Mouse (Mus musculus) megakaryocyte, embryonic 14.5 days (primary cell): ENCODE measurements around the gene Senp5. TPM values are rescaled to one million over a fixed set of nuclear protein-coding genes. Genes with fewer than 3 reads are reported as not detected.

ENCODE experiments used
- H3K27me3 ChIP-seq: replicated peaks from 2 replicates; pipeline ENCODE3; 2012; ENCODE audit warnings: inconsistent platforms
- H3K36me3 ChIP-seq: replicated peaks from 2 replicates; pipeline ENCODE3; 2012; ENCODE audit warnings: low read length, inconsistent platforms, mixed read lengths
- H3K4me1 ChIP-seq: 2 replicates; pipeline ENCODE4 v1.6.1; 2012; ENCODE audit warnings: inconsistent platforms
- H3K4me3 ChIP-seq: replicated peaks from 2 replicates; pipeline ENCODE3; 2012; ENCODE audit warnings: moderate library complexity, mild to moderate bottlenecking, inconsistent platforms
- H3K9me3 ChIP-seq: 2 replicates; pipeline ENCODE4 v1.6.1; 2012; ENCODE audit warnings: inconsistent platforms
- FLI1 ChIP-seq: IDR thresholded peaks from 2 replicates; pipeline ENCODE4 v1.6.1; 2012; ENCODE audit warnings: low read length, inconsistent platforms, mixed read lengths
- GATA1 ChIP-seq: IDR thresholded peaks from 3 replicates; pipeline ENCODE4 v1.6.1; 2012; ENCODE audit warnings: mixed read lengths, low read length, inconsistent platforms, borderline replicate concordance
- polyA plus RNA-seq: library from polyadenylated mRNA; stranded (reverse); fragments of >175 nt; gene quantifications from 2 replicates; pipeline ENCODE4 v1.2.3, GENCODE M21; 2012; ENCODE audit warnings: low replicate concordance; ENCODE audit not compliant: insufficient read depth

Senp5 gene
- polyA plus RNA-seq, 1 experiment: 1.5 TPM

GRCm38 (mm10) chr16:31944698-31945255, 58.3 kb downstream of the Senp5 start:
- Histone ChIP-seq H3K9me3 (no peaks in the 10 kb centered on the region), H3K27me3 (peaks cover 11% of the 10 kb centered on the region), H3K36me3 (peaks cover 24% of the 10 kb centered on the region), H3K4me1 (peaks cover 70% of the 10 kb centered on the region), H3K4me3 (no peak overlapping the region)
- TF ChIP-seq FLI1: no peak
- no peak for TF ChIP-seq GATA1

GRCm38 (mm10) chr16:31943980-31944379, 59.1 kb downstream of the Senp5 start:
- Histone ChIP-seq H3K4me1 (peaks cover 71% of the 10 kb centered on the region), H3K4me3 (peak overlapping the region; percentile 64), H3K27me3 (peaks cover 18% of the 10 kb centered on the region), H3K36me3 (peaks cover 24% of the 10 kb centered on the region), H3K9me3 (no peaks in the 10 kb centered on the region)
- TF ChIP-seq GATA1 (no peak), FLI1 (no peak)

- peak overlapping the region; percentile 42 for H3K4me3 ChIP-seq
- no peak for TF ChIP-seq GATA1
- no peak for TF ChIP-seq FLI1
- H3K9me3 ChIP-seq: peaks cover 18% of the 10 kb centered on the region
- H3K27me3 ChIP-seq: peaks cover 46% of the 10 kb centered on the region
- peaks cover 54% of the 10 kb centered on the region for H3K4me1 ChIP-seq
- H3K36me3 ChIP-seq: peaks cover 16% of the 10 kb centered on the region
These were observed 62.5 kb downstream of the Senp5 start for GRCm38 (mm10) chr16:31940586-31940985.

GRCm38 (mm10) chr16:31938856-31939255, 64.2 kb downstream of the Senp5 start:
- Histone ChIP-seq H3K36me3 (no peaks in the 10 kb centered on the region), H3K27me3 (peaks cover 63% of the 10 kb centered on the region), H3K4me3 (no peak overlapping the region), H3K9me3 (peaks cover 23% of the 10 kb centered on the region), H3K4me1 (peaks cover 54% of the 10 kb centered on the region)
- TF ChIP-seq GATA1 (no peak), FLI1 (no peak)

- peaks cover 23% of the 10 kb centered on the region for H3K9me3 ChIP-seq
- peaks cover 56% of the 10 kb centered on the region for H3K4me1 ChIP-seq
- H3K4me3 ChIP-seq: no peak overlapping the region
- no peaks in the 10 kb centered on the region for H3K36me3 ChIP-seq
- H3K27me3 ChIP-seq: peaks cover 76% of the 10 kb centered on the region
- TF ChIP-seq FLI1: no peak
- TF ChIP-seq GATA1: no peak
These were observed 66.5 kb downstream of the Senp5 start for GRCm38 (mm10) chr16:31936568-31936967.

DNA sequence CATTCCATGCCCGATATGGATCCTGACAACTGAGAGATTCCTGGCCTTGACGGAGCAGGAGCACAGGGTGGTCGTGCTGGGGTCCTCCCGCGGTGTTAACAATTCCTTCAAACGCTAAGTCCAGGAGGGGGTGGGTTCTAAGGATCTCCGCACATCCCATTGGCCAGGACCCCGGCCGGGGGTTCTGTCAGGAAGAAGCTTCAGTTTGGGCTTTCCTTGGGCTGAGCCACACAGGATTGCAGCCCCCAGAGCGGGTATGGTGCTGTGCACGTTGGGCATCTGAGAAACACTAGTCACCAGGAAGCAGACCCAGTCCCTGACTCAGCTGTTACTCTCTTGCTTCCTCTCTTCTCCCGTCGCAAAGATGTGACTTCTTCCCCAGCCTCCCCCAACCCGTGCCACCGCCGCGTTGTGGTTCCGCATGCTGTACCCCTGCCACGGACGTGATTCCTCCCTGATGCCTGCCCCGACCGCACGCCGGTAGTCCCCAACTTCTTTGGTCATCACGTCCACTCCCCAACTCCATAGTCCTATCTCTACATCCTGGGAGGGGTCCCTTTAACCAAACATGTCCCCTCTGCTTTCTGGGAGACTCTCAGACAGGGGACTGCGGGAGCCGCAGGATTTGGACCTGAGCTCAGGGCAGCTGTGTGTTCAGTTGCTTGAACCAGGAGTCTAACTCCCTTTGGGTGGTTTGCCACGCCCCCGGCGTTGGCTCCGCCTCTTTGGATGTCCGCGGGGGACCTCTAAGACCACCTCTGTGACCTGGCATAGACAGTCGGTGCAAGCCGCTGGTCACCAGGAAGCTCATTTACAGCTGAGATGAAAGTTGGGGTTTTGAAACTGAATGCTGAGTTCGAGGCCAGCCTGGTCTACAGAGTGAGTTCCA, 67.8 kb downstream of the Senp5 start:
- TF ChIP-seq GATA1 (no peak), FLI1 (no peak)
- Histone ChIP-seq H3K4me1 (peaks cover 46% of the 10 kb centered on the region), H3K9me3 (peaks cover 23% of the 10 kb centered on the region), H3K36me3 (no peaks in the 10 kb centered on the region), H3K4me3 (peak overlapping the region; percentile 90), H3K27me3 (peaks cover 84% of the 10 kb centered on the region)

GRCm38 (mm10) chr16:31934550-31935010, 68.5 kb downstream of the Senp5 start:
- peaks cover 86% of the 10 kb centered on the region for H3K27me3 ChIP-seq
- H3K4me3 ChIP-seq: peak overlapping the region; percentile 92
- peaks cover 42% of the 10 kb centered on the region for H3K4me1 ChIP-seq
- TF ChIP-seq FLI1: no peak
- TF ChIP-seq GATA1: no peak
- H3K36me3 ChIP-seq: no peaks in the 10 kb centered on the region
- peaks cover 23% of the 10 kb centered on the region for H3K9me3 ChIP-seq

DNA sequence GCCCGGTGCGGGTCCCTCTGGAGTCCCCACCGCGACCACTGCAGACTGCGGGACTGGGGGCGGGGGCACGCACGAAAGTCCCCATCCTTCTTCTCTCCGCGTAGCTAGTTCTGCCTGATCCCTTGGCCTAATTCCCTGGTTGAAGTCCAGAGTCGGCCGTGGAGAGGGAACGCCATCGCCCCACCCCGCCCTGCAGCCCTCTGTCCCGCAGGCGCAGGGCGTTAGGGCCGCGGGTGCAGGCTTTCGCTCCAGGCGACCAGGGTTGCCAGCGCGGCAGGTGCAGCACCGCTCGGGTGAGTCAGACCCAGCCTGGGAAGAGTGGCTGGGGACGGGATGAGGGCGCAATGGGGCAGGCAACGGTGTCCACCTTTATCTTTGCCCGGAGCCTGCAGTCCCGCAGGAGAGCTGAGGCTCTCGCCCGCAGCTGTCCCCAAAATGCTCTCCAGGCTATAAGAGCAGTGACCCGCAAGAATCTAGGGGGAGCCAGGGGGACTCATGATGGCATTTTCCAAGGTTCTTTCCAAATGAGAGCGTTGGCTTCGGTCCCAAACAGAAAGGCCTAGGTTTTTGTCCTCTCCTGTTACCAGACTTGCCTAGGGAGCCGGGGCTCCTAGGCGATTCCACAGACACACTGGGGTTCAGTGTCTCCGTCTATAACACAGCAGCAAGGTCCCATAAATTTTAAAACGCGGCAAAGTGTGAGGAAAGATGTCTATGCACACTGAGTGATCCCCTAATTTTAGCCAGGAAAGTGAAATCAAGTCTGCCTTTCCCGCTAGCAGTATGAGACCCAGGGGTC, 69.1 kb downstream of the Senp5 start, which contains the start of gene Pigz:
Gene Pigz (plus strand): TSS at position 101 of the 799 bp plus-strand sequence.
- Histone ChIP-seq H3K4me1 (peaks cover 35% of the 10 kb centered on the region), H3K27me3 (peaks cover 86% of the 10 kb centered on the region), H3K36me3 (no peaks in the 10 kb centered on the region), H3K9me3 (peaks cover 23% of the 10 kb centered on the region), H3K4me3 (peak within 1 kb of the TSS; percentile 92)
- no peak for TF ChIP-seq GATA1
- TF ChIP-seq FLI1: no peak

DNA sequence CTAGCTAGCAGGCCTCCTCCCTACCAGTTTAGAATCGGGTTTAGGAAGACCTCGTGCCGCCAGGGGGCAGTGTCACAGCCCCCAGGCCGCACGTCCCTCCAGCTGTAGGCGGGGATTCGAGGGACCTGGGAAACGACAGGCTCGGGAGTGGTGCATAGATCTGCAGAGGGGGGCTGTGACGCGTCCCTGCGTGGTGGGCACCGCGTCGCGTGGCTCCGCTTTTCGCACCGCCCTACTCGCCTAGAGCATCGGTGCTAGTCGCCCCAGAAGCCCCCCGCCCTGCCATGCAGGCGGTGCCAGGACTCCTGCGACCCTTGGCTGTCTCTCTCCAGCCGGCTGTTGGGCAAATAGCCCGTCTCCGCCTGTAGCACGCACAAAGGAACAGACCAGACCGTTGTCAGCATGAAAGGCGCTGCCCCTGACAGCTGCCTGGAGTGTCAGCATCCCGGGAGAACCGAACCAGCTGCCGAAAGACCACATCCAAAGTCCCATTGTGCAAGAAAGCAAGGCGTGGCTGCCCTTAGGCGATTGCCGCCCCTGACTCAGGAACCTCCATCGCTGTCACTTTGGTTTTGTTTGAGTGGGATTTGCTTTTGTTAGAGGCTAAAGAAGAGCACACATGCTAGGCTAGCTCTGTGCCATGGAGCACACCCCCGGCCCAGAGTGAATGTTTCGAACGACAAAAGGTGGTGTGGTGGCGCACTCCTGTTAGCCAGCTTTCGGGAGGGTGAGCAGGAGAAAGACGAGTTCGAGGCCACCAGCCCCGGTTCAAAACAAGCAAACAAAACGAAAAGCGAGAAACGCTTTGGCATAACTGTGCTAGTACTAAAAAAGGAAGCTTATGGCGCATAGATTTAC, 70.0 kb downstream of the Senp5 start:
- Histone ChIP-seq H3K36me3 (no peaks in the 10 kb centered on the region), H3K9me3 (peaks cover 23% of the 10 kb centered on the region)

More for the DNA sequence above, 70.0 kb downstream of the Senp5 start:
- H3K4me1 ChIP-seq: peaks cover 31% of the 10 kb centered on the region
- H3K27me3 ChIP-seq: peaks cover 82% of the 10 kb centered on the region
- no peak for TF ChIP-seq FLI1
- TF ChIP-seq GATA1: no peak
- peak overlapping the region; percentile 92 for H3K4me3 ChIP-seq
